Mouse (Mus musculus) thymus, postnatal 25 days (tissue): ENCODE data around the gene Gpn2.
A peak's percentile ranks its signal among the peaks of the same experiment; 100 is the strongest.

Experiments used
- DNase-seq: peaks from one replicate; pipeline ENCODE4 v3.0.0; 2022

Gene Gpn2

DNA sequence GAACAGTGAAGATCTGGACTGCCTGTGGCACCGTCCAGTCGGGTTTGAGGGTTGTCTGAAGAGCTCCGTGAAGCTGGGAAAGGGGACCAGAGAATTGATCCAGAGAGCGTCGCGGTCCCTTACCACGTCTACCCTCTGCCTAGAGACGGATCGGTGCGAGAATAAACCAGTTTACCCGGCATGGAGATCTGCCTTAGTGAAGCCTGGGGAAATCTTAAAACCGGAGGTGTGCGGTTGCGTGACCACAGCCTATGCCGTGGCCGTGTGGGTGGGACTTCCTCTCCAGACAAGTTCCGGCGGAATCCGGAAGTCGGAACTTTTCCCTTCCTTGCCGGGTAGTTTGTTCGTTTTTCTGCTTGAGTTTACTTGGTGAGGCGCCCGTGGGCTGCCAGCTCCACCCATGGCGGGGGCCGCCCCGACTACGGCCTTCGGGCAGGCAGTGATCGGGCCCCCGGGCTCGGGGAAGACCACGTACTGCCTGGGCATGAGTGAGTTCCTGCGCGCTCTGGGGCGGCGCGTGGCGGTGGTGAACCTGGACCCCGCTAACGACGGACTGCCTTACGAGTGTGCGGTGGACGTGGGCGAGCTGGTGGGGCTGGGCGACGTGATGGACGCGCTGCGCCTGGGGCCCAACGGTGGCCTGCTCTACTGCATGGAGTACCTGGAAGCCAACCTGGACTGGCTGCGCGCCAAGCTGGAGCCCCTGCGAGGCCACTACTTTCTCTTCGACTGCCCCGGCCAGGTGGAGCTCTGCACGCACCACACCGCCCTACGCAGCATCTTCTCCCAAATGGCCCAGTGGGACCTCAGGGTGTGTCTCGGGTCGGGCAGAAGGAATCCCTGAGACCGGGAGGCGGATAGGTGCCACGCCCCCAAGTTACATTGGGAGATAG is at the start of gene Gpn2:
Gene Gpn2, plus strand, starts transcription at position 304 of the 893 bp plus-strand sequence.
- DNase-seq, result peak; percentile 83

- no peak for DNase-seq
Observed at GRCm38 (mm10) chr4:133536081-133536480, 48.1 kb upstream of the Gpn2 start.

GRCm38 (mm10) chr4:133536652-133537051 is 47.5 kb upstream of the Gpn2 start:
- DNase-seq, result no peak

DNA sequence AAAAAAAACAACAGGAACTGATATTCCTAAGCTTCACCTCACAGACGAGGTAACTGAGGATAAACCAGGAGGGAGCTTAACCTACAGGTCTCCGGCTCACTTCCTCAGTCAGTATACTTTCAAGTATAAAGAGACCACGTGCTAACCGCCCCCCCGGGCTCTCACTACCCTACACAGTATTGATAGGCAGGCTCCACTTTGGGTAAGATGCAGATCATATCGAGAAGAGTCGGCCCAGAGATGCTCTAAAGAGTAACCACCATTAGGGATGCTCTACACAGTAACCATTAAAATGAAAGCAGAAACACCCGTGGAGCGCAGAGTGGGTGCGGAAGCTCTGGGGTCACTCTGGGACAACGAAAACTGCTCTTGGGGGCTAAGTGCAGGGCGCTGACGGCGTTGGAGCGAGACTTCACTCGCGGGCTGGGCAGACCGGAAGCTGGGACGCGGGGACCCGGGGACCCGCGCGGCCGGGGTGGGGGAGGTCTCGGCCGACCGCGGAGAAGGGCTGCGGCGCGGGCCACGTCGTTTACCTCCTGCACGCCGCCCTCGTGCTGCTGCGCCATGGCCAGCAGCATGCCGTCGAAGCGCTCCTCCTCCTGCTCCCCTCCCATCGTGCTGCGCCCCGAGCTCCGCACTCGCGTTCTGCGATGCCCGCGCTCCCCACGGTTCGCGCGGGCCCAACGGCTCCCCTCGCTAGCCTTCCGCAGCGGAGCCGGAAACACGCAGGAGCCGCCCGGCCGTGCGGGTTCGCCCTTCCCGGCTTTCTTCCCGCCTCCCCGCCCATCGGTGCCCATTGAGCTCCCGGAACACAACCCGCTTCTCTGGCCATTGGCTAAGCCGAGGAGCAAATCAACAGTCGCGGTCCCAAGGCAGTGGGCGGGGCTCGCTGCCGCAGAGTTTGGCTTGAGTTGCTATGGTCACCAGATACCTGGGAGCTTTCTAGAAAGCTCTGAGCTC is 38.6 kb upstream of the Gpn2 start, which contains the start of gene Nudc:
Gene Nudc, minus strand, starts transcription at position 725 of the 960 bp plus-strand sequence.
- peak; percentile 95 for DNase-seq

DNA sequence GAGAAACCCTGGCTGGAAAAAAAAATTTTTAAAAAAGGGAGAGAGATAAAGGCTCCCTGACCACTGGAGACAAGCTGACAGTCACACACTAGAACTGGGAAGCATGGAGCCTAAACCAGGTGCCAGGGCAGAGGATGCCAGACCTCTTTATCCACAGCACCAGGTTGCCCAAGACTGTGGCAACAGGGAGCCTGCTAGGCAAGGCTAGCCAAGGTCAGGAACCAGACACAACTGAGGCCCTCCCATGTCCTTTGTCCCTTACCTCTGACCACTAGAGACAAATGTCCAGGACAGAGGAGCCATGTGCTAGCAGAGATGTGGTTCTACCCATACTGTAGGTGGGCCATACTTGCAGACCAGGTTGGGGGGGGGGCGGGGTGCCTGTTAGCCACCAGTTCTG is 32.1 kb upstream of the Gpn2 start:
- no peak for DNase-seq

GRCm38 (mm10) chr4:133552768-133553447 is 31.3 kb upstream of the Gpn2 start, which contains the start of gene Nr0b2:
Gene Nr0b2 (plus strand): TSS chr4:133553376.
- no peak for DNase-seq

DNA sequence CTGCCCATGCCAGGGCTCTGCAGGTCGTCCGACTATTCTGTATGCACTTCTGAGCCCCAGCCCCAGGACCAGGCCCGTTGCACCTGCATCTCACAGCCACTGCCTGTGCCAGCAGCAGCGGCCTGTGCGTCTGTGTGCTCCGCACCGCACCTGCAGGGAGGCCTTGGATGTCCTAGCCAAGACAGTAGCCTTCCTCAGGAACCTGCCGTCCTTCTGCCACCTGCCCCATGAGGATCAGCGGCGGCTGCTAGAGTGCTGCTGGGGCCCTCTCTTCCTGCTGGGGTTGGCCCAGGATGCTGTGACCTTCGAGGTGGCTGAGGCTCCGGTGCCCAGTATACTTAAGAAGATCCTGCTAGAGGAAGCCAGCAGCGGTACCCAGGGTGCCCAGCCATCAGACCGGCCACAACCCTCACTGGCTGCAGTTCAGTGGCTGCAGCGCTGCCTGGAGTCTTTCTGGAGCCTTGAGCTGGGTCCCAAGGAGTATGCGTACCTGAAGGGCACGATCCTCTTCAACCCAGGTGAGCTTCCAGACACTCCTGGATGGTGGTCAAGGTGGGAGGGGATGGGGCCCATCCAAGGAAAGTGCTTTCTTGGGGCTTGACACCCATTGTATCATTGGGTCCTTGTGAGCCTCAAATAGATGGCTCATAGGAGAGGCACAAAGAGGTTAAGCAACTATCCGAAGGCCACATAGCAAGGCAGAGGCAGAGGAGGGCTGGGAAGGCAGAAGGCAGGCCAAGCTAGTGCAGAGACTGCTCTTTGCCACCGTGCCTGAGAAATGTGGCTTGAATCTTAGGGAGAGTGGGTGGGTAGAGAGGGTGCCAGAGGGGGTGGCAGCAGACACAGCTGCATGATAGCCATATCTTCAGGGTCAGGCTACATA is 30.5 kb upstream of the Gpn2 start:
- no peak for DNase-seq

DNA sequence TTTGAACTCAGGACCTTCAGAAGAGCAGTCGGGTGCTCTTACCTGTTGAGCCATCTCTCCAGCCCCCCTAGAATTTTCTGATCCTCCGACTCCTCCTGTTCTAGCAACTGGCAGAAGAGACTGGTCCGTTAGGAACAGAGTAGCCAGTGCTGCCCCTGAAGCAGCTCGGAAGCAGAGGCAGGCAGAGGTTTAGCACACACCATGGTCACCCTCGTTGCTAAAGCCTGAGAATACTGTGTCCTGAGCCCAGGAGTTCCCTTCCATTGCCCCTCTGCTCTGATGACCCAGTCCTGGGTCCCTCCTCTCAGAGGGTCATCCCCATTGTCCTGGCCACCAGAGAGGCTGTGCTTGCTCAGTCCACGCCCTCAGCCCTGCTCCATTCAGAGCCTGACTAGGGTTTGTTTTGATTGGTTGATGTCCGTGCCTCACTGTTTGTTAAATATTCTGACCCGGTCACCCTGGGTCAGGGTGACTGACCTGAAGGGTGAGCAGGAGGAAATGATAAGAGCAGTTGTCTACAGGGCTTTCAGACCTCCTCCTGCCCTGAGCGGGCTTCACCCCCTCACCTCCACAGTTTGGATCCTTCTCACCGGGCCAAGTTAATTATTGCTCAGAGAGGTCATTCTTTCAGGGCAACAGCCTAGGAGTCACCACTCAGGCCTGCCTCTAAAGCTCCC is 27.0 kb upstream of the Gpn2 start:
- DNase-seq, result no peak

- DNase-seq, result no peak
Observed at GRCm38 (mm10) chr4:133559846-133560245, 24.3 kb upstream of the Gpn2 start.

- no peak for DNase-seq
Observed at GRCm38 (mm10) chr4:133561622-133562021, 22.5 kb upstream of the Gpn2 start.

- DNase-seq, result no peak
Observed at GRCm38 (mm10) chr4:133563123-133563571, 21.0 kb upstream of the Gpn2 start.

GRCm38 (mm10) chr4:133567251-133567650 is 16.9 kb upstream of the Gpn2 start:
- DNase-seq, result no peak

DNA sequence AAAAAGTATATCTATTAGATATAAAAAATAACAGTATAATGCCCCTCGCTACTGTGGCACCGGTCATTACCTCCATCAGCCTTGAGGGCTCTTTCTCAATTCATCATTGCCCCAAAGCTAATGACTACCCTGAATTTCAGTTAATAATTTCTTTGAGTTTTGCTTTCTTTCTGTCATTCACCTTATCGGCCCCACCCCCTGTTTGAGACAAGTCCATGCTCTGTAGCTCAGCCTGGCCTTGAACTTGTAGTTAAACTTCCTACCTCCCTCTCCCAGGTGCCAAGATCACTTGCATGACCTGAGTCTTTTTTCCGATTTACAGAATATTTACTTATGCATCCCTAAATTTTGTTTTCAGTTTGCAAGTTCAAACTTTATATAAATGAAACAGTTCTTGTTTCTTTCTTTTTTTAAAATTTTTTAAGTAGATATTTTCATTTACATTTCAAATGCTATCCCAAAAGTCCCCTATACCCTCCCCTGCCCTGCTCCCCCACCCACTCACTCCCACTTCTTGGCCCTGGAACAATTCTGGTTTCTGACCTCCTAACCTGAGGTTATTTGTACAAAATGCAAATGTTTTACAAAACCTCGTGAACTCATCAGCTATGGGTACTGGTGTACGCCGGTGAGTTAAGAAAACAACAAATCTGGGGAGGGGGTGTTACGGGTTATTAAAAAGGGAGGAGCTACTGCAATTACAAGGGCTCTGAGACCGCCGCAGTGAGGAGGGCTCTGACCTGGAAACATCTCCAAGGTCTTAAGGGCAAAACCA is 14.7 kb upstream of the Gpn2 start:
- no peak for DNase-seq

DNA sequence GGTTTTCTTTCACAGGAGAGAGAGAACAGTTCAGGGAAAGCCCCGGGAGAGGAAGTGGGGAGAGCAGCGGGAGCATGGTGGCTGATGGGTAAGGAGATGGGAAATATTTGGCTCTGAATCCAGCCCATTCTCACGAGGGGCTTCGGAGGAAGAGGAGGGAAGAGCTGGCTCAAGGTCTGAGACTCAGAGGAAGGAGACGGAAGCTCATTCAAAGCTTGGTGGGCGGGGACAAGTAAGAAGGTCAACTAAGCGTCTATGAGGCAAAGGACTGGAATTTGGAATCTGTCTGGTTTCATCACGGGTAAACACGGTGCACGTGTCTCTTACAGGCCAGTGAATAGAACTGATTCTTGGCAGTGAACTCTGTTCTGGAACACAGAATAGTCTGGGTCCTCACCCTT is 14.1 kb upstream of the Gpn2 start:
- no peak for DNase-seq

- peak; percentile 84 for DNase-seq
Observed at GRCm38 (mm10) chr4:133574070-133574842, 9.9 kb upstream of the Gpn2 start, which contains the start of gene Gpatch3. Gene Gpatch3 (plus strand): TSS chr4:133574745.

- DNase-seq, result no peak
Observed at GRCm38 (mm10) chr4:133574843-133575202, 9.3 kb upstream of the Gpn2 start.

GRCm38 (mm10) chr4:133577983-133578382 is 6.2 kb upstream of the Gpn2 start:
- no peak for DNase-seq

DNA sequence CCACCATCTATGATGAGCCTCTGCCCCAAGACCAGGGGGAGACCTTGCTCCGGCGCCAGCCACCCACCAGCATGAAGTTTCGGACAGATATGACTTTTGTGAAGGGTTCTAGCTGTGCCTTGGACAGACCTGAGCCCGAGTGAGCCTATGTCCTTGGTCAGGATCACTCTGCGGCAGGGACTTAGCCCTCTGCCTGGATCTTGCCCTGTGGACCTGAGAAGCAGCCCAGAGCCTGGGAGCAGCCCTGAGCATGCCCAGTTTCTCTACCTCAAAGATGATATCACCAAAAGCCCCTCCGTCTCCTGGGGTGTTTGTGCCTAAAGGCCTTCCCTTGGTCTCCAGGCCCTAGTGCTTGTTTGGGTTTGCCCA is 488 bp upstream of the Gpn2 start:
- no peak for DNase-seq

GRCm38 (mm10) chr4:133592570-133592969 is 8.4 kb downstream of the Gpn2 start:
- peak; percentile 71 for DNase-seq
